Mouse (Mus musculus): ENCODE results near the gene Lcn2. TPM values are rescaled to one million over a fixed set of nuclear protein-coding genes. Genes with fewer than 3 reads are reported as not detected.
A peak's percentile ranks its signal among the peaks of the same experiment; 100 is the strongest.

Lcn2 gene
- total RNA-seq, 2 experiments from 2014 or later, result 2.0 to 2.9 TPM

DNA sequence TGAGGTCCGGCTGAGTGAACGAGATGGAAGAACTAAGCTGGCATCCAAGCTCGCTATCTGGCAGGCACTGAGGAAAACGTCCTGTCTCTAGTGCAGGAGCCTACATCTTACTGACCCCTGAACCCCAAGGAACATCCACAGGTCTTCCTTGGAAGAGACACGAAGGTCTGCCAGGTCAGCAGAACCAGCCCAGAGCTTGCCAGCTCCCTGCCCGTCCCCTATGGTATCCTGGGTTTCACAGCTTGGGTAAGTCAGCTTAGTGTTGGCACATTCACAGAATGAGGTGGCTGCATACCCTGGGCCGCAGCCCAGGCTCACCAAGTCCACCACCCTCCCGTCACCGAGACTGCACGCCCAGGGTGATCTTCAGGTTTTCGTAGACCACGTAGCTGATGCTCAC lies 27.7 kb upstream of the Lcn2 start:
- no peak for DNase-seq (ENCODE audit: low spot score in 2 of 2)

DNA sequence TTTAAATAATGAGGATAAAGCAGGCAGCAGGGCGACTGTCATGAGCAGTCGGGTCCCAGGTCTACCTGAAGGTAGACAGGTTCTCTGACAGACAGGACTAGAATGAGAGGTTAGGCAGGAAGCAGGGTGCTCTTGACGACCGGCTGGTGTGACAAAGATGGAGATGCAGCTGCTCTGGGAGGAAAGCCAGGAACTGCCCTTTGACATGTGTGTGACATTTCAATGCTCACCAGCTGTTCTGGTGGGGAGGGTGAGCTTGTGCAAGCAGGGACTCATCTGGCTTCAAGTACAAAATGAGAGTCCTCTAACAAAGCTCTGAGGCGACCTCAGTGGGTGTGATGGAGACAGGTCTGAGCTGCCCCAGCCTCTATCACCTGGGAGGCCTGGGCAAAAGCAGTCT lies 25.9 kb upstream of the Lcn2 start:
- DNase-seq (ENCODE audit: low spot score in 2 of 2), result no peak

DNA sequence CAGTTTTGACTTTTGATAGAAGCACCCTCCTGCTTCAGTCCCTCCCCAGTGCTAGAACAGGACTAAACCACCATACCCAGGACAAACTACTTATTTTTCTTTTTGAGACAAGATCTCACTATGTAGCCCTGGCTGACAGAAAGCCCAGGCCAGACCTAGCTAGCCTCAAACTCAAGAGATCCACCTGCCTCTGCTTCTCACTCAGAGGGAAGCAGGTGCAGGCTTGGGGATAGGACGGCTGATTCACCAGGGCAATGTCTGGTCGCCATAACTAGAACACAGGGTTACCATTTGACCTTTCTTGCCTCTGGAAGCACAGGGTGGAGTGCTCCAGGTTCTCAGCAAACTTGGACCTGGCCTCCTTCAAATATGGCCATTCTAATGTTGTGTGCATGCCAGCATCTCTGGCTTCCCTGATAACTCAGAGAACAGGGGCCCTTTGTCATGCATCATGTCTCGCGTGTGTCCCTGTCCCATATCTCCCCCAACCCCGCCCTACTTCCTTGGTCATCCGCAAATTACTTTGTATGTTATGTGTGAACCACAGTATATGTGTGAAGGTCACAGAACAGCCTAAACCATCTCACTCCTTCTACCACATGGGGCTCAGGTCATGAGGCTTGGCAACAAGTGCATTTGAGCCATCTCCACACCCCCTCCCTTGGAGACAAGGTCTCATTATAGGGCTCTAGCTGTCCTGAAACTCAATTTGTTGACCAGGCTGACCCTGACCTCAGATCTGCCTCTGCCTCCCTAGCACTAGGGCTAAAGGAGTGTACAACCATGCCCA lies 24.9 kb upstream of the Lcn2 start:
- DNase-seq (ENCODE audit: low spot score in 2 of 2), result no peak

DNA sequence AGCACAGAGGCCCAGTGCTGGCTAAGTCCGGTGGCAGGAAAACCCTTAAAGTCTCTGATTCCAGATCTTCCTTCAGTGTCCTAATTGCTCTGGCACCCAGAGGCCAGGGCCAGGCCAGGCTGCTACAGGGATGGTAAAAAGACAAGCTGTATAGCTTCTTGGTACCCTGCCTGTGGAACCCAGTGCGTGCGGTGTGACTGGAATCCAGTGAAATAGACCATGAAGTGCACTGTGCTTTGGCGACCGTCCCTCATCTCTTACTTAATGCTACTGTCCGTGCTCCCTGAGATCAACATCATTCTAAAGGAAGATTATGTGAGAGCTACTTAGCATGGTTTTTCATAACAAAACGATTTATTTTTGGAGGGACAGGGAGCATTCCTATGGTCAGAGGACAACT lies 23.4 kb upstream of the Lcn2 start:
- no peak for DNase-seq (ENCODE audit: low spot score in 2 of 2)

DNA sequence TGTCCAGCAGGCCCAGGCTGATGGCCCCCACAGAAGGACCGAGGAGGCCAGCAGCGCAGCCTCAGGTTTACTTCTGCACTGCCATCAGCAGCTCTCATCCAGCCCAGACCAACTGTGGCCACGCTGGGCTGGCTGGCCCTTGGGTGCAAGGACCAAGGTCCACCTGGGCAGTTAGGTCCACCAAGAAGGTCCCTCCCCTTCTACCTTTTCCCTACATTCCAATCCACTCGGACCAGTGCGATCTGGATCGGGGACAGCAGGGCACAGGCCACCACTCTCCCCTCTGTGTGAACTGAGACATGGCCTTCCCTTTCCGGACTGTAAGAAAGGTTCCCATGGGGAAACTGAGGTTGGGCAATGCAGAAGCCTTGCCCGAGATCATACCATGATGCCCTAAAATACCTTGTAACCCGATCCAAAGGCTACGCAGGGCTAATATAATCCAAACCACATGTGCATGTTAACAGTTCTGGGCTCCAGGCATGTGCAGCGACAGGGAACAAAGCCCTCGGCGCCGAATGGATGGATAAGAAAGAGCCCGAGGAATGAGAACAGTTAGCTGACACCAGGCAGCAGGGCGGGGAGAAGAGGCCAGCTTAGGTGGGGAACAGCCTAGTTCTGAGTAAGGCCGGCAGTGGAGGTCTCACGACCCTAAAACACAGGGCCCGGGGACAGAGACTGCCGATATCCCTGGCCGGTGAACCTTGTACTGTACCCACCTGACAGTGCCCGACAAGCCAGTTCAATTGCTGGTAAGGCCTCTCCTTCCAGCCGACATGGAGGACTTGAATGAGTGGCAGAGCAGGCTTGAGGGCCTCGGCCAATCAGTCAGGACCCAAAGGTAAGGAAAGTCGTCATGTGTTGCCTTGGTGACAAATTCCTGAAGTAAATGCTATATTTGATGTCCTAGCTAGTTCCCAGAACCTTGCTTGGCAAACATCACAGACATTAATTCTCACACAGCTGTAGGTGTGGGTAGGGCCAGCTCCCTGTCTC lies 20.7 kb upstream of the Lcn2 start:
- DNase-seq (ENCODE audit: low spot score in 2 of 2), result no peak

DNA sequence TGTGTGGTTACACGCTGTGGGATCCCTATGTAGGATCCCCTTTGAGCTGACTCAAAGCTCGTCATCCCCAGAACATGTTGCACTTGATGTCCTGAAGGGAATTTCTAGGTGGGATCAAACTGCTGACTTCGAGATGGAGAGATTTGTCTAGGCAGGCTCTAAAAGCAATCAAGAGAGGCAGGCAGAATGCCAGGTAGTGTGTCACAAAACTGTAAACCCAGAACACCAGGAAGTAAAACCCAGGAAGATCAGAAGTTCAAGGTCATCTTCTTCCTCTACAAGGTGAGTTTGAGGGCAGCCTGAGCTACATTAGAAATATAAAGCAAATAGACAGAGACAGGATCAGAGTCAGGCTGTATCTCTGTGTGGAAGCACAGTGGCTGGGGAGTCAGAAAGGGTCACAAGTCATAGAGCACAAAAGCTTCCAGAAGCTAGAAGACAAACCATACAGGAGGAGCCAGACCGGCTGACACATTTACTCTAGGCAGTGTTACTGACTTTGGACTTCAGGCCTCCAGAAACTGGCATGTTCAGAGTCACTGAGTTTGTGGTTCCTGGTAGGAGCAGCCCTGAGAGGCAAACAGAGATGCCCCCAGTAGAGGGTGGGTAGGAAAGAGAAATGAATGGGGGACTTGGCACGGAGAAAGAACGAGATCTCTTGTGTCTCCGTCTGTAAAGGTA lies 19.2 kb upstream of the Lcn2 start:
- no peak for DNase-seq (ENCODE audit: low spot score in 2 of 2)

DNA sequence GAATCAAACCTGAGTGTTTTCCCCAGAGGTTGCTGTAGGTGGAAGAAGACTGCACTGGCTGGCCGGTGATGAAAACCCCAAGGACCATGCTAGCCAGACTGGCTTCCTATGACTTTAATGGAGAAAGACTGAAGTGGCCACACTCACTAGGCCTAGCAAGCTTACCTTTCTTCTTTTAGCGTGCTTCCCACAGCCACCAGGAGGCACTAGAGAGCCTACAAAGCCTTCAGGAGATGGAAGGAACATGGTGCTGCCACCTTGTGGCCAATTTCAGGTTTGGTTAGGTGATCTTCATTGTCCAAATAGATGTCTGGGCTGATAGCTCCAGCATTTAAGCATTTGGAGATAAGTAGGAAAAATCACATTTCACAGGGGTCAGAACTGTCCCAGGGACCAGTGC lies 16.6 kb upstream of the Lcn2 start:
- peak; percentile 93 to 97 for DNase-seq (ENCODE audit: low spot score in 2 of 2)

DNA sequence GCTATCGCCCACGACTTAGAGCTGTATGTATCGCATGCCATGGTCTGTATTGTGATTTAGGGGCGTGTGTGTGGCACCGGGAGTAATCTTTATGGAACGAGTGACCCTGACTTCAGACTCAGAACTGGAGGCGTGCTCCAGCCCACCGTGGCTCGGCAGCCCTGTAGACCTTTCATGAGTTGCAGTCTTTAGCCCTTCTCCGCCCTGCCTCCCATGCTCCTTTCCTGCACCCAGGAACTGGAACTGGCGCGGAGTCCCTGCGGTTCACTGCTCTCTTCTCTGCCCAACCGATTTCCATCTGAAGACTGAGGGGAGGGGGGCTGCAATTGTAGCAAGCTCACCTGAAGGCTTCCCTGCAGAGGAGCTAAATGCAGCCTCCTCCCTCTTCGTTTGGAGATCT lies 8.6 kb upstream of the Lcn2 start:
- no peak for DNase-seq (ENCODE audit: low spot score in 2 of 2)

DNA sequence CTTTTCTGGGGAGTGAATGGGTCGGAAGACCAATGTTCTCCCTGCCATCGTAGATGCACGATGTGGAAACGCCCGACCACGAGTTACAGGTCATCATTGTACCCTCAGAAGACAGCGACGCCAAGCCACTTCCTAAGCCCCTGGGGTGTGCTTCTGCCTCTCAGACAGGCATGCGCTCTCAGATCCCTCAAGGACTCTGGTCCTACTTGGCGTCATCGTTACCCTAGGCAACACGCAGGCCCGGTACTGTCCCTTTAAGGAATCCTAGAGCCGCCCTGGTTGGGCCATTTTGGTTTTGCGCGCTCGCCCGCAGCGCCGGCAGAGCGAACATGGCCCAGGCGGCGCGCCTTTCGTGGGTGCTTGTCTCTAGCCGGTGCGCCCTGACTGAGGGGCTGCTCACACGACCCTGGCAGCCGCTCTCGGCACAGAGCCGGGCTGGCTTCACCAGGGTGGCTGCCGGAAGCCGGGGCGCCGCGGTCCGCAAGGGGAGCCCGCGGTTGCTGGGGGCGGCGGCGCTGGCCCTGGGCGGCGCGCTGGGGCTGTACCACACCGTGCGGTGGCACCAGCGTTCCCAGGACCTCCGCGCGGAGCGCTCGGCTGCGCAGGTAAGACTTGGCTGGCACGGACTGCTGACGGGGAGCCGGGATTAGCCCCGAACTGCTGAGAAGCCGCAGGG lies 8.0 kb upstream of the Lcn2 start:
- peak; percentile 89 to 95 for DNase-seq (ENCODE audit: low spot score in 2 of 2)

DNA sequence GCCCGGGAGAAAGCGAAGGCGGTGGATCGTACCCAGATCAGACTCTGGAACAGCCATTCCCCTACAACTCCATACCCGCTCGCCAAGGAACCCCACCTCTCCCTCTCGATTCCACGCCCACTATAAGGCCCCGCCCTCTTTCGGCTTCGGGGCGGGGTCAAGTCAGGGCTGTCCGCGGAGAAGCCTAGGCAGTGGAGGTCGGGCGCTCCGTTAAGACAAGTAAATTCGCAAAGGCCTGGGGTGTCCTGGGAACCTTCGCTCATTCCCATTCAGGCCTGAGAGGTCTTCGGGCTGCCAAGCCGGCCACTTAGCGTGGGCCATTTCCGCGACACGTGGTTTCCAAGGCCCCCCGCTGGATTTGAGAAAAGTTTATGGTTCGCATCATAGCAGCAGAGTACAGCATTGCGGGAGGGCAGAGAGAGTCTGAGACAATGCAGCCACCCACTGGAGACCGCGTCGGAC lies 7.5 kb upstream of the Lcn2 start, which contains the start of gene Ptges2:
Gene Ptges2, plus strand, starts transcription at position 413 of the 462 bp plus-strand sequence.
- DNase-seq (ENCODE audit: low spot score in 2 of 2), result peak; percentile 90 to 95

DNA sequence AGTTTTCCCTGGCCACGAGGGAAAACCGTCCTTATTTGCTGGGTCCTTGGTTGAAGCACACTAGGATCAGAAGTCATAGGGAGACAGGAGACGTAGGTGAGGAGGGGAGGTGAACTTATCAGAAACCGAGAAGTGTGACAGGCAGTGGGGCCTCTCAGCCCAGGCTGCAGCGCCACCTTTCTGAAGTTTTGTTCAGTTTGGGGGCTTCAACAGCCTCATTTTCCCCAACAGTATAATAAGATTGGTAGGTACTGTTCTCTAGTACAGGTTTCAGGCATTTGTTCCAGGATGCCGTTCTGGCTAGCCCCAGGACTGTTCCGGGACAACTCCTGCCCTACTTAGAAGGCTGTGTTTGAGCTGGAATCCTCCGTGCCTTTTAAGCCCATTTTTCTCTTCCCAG lies 6.9 kb upstream of the Lcn2 start:
- peak in 1 of 2 experiments; percentile 26 for DNase-seq (ENCODE audit: low spot score in 2 of 2)

DNA sequence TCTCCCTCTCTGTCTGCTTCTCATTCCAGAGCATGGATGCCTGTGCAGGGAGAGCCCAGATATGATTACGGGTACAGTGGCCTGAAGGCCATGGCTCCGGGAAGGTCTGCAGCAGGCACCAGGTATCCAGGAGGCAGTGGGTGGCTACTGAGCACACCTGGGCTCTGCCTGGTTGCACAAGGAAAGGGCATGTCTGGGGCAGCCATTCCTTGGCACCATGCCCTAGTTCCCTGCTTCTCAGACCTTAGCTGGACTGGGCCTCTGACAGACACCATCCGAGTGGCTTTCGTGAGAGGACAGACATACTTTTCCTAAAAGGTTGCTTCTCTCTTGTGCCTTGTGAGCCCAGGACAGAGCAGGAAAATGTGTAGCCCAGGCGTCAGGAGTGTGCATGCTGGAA lies 4.0 kb upstream of the Lcn2 start:
- DNase-seq (ENCODE audit: low spot score in 2 of 2), result no peak

DNA sequence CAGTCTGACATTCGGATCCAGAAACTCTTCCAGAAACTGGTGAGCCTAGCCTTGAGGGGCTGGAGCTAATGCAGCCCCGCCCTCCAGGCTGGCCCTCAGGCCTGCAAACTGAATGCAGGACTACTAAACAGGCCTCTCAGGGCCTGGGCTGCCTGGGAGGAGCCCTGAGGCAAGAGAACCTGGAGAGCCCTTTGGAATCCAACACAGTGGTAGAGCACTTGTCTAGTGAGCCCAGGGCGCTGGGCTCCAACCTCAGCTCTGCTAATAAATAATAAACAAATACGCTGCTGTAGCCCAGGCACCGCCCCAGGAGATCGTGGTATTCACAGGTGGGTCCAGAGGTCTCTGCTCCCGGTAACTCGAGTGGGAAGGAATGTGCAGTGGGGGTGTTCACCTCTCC lies 2.8 kb upstream of the Lcn2 start:
- no peak for DNase-seq (ENCODE audit: low spot score in 2 of 2)

DNA sequence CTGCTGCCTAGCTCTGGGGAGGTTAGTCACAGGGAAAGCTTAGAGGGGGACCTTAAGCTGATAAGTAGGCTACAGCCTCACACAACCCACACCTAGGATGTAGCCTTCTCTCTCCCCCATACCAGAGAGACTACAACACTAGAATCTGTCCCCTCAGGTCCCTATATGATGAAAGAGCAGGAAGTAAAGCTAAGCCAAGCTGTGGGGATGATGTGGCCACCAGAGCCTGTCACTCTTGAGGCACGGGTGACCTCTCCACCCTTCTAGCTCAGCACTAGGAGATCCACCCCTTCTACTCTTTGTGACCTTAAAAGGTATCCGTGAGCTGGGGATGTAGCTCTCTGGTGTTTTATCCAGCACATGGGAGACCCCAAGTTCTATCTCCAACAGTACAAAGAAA lies 1.1 kb upstream of the Lcn2 start:
- DNase-seq (ENCODE audit: low spot score in 2 of 2), result no peak

DNA sequence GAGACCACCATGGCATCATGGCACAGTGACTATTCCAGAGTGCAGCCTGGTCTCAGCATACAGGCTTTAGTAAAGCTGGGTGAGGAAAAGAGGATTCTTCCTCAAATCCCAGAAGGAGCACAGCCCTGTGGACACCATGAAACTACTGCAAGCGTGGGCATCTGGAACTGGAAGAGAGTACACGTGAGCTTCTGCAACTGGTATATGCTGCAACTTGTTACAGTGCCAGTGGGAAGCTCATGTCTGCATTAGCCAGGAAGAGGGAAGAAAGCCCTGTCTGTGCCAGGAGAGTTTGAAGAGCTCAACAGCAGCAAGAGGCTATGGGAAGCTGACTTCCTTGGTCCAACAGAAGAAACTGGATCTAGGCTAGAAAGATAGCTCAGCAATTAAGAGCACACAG lies 5.4 kb downstream of the Lcn2 start:
- DNase-seq (ENCODE audit: low spot score in 2 of 2), result no peak

DNA sequence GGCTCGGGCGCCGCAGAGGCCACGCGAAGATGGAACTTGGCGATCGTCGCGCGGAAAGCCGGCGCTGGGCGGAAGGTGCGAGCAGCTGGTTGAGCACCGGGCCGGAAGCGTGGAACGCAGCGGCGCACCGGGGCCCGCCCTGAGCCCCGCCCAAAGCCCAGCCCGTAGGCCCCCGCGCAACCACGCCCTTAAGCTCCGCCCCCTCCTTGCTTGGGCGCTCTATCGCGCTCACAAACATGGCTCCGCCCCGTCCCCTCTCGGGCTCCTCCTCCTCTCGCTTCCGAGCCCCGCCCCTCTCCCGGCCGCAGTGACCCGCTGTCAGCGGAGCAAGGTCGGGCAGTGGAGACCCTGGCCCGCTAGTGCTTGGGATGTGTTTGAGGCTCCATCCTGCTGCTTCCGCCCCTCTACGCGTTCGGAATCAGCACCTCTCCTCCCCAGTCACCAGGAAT lies 6.3 kb downstream of the Lcn2 start, which contains the start of gene 1110008P14Rik:
Gene 1110008P14Rik, minus strand, starts transcription at position 164 of the 449 bp plus-strand sequence.
- peak; percentile 87 to 92 for DNase-seq (ENCODE audit: low spot score in 2 of 2)

DNA sequence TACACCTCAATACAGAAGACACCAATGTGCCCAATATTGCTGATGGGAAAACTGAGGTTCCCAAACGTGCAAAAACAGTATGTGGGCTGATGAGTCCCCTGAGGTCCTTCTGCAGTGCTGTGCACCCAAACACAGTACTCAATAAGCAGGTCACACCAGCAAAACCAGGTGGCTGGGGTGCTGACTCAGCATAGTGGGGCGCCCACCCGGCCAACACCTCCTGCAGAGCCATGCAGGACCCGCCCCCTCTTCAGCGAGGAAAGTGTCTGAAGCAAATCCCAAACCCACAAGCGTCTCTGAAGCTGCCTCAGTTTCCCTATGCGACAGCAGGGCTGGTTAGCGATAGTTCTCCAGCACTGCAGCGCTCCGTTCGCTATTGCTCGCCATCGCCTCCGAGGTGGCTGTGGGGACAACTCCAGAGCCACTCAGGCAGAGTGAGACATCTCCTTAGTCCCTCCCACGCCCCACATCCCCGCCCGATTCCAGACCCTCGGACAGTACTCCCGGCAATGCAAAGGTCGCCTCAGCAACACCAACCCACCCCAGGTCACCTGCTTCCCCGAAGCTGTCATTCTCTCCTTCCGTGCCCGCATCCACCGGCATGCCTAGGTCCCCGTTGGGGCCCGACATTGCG lies 6.8 kb downstream of the Lcn2 start:
- no peak for DNase-seq (ENCODE audit: low spot score in 2 of 2)

DNA sequence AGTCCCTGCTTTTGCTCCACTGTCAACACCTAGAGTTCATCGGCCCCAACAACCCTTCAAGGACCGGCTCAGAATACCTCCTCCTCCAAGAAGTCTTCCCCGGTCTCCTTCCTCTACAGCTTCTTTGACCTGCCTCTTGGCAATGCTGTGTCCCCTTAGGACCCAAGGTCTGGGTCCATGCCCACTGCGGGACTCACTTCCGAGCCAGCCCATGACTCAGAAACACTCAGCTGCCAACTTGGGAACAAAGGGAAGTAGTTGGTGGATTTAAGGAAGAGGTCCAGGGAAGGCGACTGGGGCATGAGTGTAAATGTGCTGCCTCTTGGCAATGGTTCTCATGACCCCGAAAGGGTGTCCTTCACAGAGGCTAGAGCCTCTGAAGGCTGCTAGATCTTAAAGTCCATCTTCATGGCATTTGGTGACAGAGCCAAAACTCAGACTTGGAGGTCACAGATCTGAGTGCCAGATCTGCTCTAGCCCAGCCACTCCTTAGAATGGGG lies 8.0 kb downstream of the Lcn2 start:
- DNase-seq (ENCODE audit: low spot score in 2 of 2), result no peak

DNA sequence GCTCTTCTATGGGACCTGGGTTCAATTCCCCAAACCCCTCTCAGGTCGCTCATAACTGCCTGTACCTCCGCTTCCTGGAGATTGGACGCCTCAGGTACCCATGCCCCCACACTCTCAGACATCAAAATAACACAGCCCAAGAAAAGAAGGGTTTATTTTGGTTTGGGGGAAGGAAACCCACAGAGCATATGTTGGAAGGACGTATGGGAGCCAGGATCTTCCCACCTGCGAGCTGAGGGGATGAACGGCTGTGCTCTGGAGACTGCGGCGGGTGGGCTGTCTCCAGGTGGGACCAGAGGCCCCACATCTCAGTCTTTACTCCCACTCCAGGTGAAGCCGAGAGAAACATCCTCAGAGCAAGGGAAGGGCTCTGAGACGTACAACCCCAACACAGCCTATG lies 11.1 kb downstream of the Lcn2 start:
- DNase-seq (ENCODE audit: low spot score in 2 of 2), result no peak
